Mouse (Mus musculus) right cerebral cortex, postnatal 4 days (tissue): ENCODE measurements around the gene Kbtbd2.

Experiments used
- DNase-seq: peaks from one replicate; pipeline ENCODE4 v3.0.0-alpha.2; 2022

Gene Kbtbd2

DNA sequence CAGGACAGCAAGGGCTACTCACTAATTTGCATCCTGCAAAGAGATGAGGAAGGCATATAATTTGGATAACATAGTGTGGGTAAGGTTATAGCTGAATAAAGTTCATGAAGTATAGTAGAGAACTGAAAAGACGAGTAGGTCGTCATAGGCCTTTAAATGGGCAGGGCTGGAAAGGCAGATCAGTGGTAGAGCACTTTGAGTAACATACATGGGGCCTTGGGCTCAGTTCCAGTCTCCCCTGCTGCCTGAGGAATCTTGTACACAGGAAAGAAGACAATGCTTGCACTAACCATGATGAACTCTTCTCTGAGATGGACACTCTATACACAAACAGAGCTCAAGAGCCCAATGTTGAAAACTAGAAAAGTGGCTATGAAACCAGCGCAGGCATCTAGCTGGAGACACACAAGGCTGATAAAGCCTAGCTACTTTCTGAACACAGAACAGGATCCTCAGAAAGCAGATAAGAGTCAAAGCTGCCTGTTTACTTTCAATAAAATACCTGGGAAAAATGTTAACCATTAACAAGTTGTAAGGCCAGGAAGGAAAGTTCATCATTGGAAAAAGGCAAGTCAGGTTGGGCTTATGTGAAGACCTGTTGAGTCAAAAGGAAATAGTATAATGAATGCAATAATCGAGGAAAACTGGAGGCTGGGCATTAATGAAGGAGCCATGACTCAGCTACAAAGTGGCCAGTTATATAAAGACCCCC is 13.9 kb downstream of the Kbtbd2 start:
- DNase-seq: no peak

GRCm38 (mm10) chr6:56779636-56780035 is 18.0 kb downstream of the Kbtbd2 start:
- DNase-seq: no peak

GRCm38 (mm10) chr6:56775816-56776215 is 21.8 kb downstream of the Kbtbd2 start:
- DNase-seq: no peak

- DNase-seq: no peak
Observed at GRCm38 (mm10) chr6:56765696-56766095, 31.9 kb downstream of the Kbtbd2 start.

DNA sequence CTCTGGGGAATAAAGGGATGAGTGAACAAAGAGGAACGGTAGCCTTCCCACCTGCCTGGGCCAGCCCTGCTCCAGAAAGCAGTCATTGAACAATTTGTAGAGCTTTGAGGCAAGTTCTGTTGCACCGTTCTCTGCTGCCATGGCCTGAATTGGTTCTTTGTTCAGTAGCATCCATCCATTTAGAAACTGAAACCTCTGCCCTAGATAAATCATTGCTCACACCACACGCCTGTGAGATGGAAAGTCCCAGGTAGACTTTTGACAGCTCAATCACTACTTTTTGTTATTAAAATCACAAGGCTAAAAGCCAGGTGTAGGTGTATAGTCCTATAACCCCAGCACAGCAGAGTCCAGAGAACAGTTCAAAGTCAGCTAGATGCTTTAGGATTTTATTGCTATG is 32.3 kb downstream of the Kbtbd2 start:
- no peak for DNase-seq

DNA sequence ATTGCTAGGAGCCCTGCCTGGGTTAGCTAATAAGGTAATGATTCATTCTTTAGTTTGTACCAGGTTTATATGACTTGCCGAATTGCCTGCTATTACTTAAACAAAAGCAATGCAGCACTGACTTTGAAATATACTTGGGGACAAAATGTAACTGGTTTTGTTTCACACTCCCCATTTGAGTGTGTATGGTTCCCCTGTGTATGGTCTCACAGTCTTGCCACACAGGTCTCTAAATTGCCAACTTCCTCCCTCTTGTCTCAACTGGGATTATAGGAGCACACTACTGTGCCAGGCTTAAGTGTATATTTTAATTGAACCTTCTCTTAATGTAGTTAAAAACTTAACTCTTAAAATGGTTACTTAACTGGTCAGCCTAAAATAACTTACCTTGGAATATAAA is 38.3 kb downstream of the Kbtbd2 start:
- DNase-seq: no peak

GRCm38 (mm10) chr6:56756117-56756516 is 41.5 kb downstream of the Kbtbd2 start:
- DNase-seq: no peak

- DNase-seq: no peak
Observed at GRCm38 (mm10) chr6:56753719-56754118, 43.9 kb downstream of the Kbtbd2 start.

- no peak for DNase-seq
Observed at GRCm38 (mm10) chr6:56745950-56746543, 51.6 kb downstream of the Kbtbd2 start.

DNA sequence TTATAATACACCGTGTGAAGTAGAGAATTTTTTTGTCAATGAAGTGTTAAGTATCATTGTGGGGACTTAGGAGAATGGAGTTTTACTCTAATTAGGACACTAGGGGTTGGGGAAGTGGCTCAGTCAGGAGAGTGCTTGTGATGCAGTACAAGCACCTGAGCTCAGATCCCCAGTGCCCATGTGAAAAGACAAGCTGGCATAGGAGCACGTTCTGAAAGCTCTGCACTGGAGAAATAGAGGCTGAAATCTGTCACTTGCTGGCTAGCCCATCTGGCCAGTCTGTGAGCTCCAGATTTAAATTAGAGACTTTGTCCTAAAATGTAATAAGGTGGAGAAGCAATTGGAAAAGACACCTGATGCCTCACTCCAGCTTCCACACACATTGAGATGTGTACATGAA is 65.1 kb downstream of the Kbtbd2 start:
- DNase-seq: no peak
